Mouse (Mus musculus) kidney, adult 11 months (tissue): ENCODE results near the gene Alg14.

Experiments
- DNase-seq: peaks from one replicate; pipeline ENCODE4 v3.0.0; 2022

Gene Alg14

GRCm38 (mm10) chr3:121291560-121292258, at the start of gene Alg14:
Gene Alg14 (plus strand): TSS chr3:121291773.
- DNase-seq: peak; percentile 98

- no peak for DNase-seq
Measured at GRCm38 (mm10) chr3:121242111-121242936, 49.2 kb upstream of the Alg14 start.

GRCm38 (mm10) chr3:121242941-121243340, 48.6 kb upstream of the Alg14 start:
- DNase-seq: no peak

- no peak for DNase-seq
Measured at GRCm38 (mm10) chr3:121250048-121250447, 41.5 kb upstream of the Alg14 start.

- no peak for DNase-seq
Measured at GRCm38 (mm10) chr3:121250576-121251433, 40.8 kb upstream of the Alg14 start.

GRCm38 (mm10) chr3:121255501-121255900, 36.1 kb upstream of the Alg14 start:
- DNase-seq: no peak

- no peak for DNase-seq
Measured at GRCm38 (mm10) chr3:121256131-121256530, 35.4 kb upstream of the Alg14 start.

GRCm38 (mm10) chr3:121257418-121257817, 34.2 kb upstream of the Alg14 start:
- DNase-seq: no peak

GRCm38 (mm10) chr3:121258521-121259478, 32.8 kb upstream of the Alg14 start:
- no peak for DNase-seq

GRCm38 (mm10) chr3:121260041-121260440, 31.5 kb upstream of the Alg14 start:
- no peak for DNase-seq

GRCm38 (mm10) chr3:121260831-121261230, 30.7 kb upstream of the Alg14 start:
- DNase-seq: no peak

- no peak for DNase-seq
Measured at GRCm38 (mm10) chr3:121261251-121261650, 30.3 kb upstream of the Alg14 start.

GRCm38 (mm10) chr3:121261939-121262520, 29.5 kb upstream of the Alg14 start:
- no peak for DNase-seq

- DNase-seq: peak; percentile 44
Measured at GRCm38 (mm10) chr3:121262521-121263204, 28.9 kb upstream of the Alg14 start.

GRCm38 (mm10) chr3:121263205-121263548, 28.4 kb upstream of the Alg14 start:
- DNase-seq: peak; percentile 82

GRCm38 (mm10) chr3:121264242-121264641, 27.3 kb upstream of the Alg14 start:
- DNase-seq: no peak

- DNase-seq: no peak
Measured at GRCm38 (mm10) chr3:121267283-121267682, 24.3 kb upstream of the Alg14 start.

GRCm38 (mm10) chr3:121272577-121272976, 19.0 kb upstream of the Alg14 start:
- no peak for DNase-seq

- no peak for DNase-seq
Measured at GRCm38 (mm10) chr3:121274010-121274409, 17.6 kb upstream of the Alg14 start.

- no peak for DNase-seq
Measured at GRCm38 (mm10) chr3:121277009-121277408, 14.6 kb upstream of the Alg14 start.

- no peak for DNase-seq
Measured at GRCm38 (mm10) chr3:121277557-121277956, 14.0 kb upstream of the Alg14 start.
